Mouse (Mus musculus) stomach, embryonic 14.5 days (tissue): ENCODE measurements around the gene Stk40. TPM values are rescaled to one million over a fixed set of nuclear protein-coding genes. Genes with fewer than 3 reads are reported as not detected.
A peak's percentile ranks its signal among the peaks of the same experiment; 100 is the strongest.
"Not testable (repeated sequence)": the region's sequence is repeated elsewhere in the genome, so short reads cannot be mapped to it uniquely, and the experiment has no call there.

Source experiments
- ATAC-seq: fragments of 200-750 bp; cut with Nextera tagmentation; 2 replicates; pipeline ENCODE4 v1.8.0; 2017; ENCODE audit warnings: low read depth, moderate TSS enrichment; ENCODE audit not compliant: insufficient number of reproducible peaks, insufficient read depth, low FRiP score
- H3K27ac ChIP-seq: fragments of 300-500 bp; sonication (generic); 2 replicates; pipeline ENCODE4 v1.5.1; 2014; ENCODE audit warnings: mild to moderate bottlenecking, low read length, moderate library complexity, mixed read lengths
- H3K27me3 ChIP-seq: fragments of 300-500 bp; sonication (generic); 2 replicates; pipeline ENCODE4 v1.6.1; 2014; ENCODE audit warnings: low read length, control low read depth, mixed read lengths; ENCODE audit not compliant: control insufficient read depth, insufficient read depth
- H3K36me3 ChIP-seq: fragments of 300-500 bp; sonication (generic); 2 replicates; pipeline ENCODE4 v1.6.1; 2014; ENCODE audit warnings: mild to moderate bottlenecking, control low read depth, low read length, moderate library complexity, mixed read lengths; ENCODE audit not compliant: control insufficient read depth, insufficient read depth
- H3K4me1 ChIP-seq: fragments of 300-500 bp; sonication (generic); 2 replicates; pipeline ENCODE4 v1.6.1; 2014; ENCODE audit warnings: low read length, control low read depth, mixed read lengths; ENCODE audit not compliant: control insufficient read depth, insufficient read depth
- H3K4me2 ChIP-seq: fragments of 300-500 bp; sonication (generic); replicated peaks from 2 replicates; pipeline ENCODE4 v1.6.1; 2014; ENCODE audit warnings: low read depth, low read length, control low read depth
- H3K4me3 ChIP-seq: fragments of 300-500 bp; sonication (generic); 2 replicates; pipeline ENCODE4 v1.5.1; 2014; ENCODE audit warnings: low read depth, low read length, control low read depth
- H3K9ac ChIP-seq: fragments of 300-500 bp; sonication (generic); replicated peaks from 2 replicates; pipeline ENCODE4 v1.6.1; 2014; ENCODE audit warnings: low read depth, mild to moderate bottlenecking, control low read depth, low read length, moderate library complexity, mixed read lengths
- H3K9me3 ChIP-seq: fragments of 300-500 bp; sonication (generic); 2 replicates; pipeline ENCODE4 v1.6.1; 2016; ENCODE audit warnings: low read depth, low read length, control low read depth; ENCODE audit not compliant: control insufficient read depth
- WGBS: fragments of 180-500 bp; shearing (Covaris S2); extraction: QIAGEN DNeasy Blood & Tissue Kit; methylation state at CpG from one replicate; pipeline ENCODE4 v1.1.7; 2014; 5-methylcytosine and 5-hydroxymethylcytosine counted together
- polyA plus RNA-seq: library from polyadenylated mRNA; unstranded; fragments of >200 nt; fragmentation: Nextera tagmentation; extraction: Ambion mirVana; gene quantifications from 2 replicates; pipeline ENCODE4 v1.2.1, GENCODE M21; 2014

Stk40 gene
- polyA plus RNA-seq, 1 experiment from 2014 or later = 20.0 TPM

- Histone ChIP-seq H3K9me3 (no peaks in the 10 kb centered on the region), H3K4me1 (peaks cover 25% of the 10 kb centered on the region), H3K27ac (no peak overlapping the region), H3K36me3 (no peaks in the 10 kb centered on the region), H3K27me3 (no peaks in the 10 kb centered on the region), H3K4me2 (no peak overlapping the region), H3K9ac (no peak overlapping the region), H3K4me3 (no peak overlapping the region)
- WGBS = 71% methylated on average over 8 of the region's 8 CpGs
- no peak for ATAC-seq
Observed at GRCm38 (mm10) chr4:126159455-126159854, 55.7 kb downstream of the Stk40 start.

GRCm38 (mm10) chr4:126160981-126161380, 57.2 kb downstream of the Stk40 start:
- 91% methylated on average over 8 of the region's 8 CpGs for WGBS
- Histone ChIP-seq H3K36me3 (peaks cover 4% of the 10 kb centered on the region; the same call in 1 of the 2 replicates), H3K9me3 (no peaks in the 10 kb centered on the region)

GRCm38 (mm10) chr4:126161456-126161855, 57.7 kb downstream of the Stk40 start:
- H3K9ac ChIP-seq = no peak overlapping the region
- peaks cover 9% of the 10 kb centered on the region; the same call in 1 of the 2 replicates for H3K36me3 ChIP-seq
- no peaks in the 10 kb centered on the region for H3K9me3 ChIP-seq
- no peak overlapping the region for H3K4me2 ChIP-seq
- peaks cover 14% of the 10 kb centered on the region for H3K4me1 ChIP-seq
- H3K4me3 ChIP-seq = no peak overlapping the region
- H3K27me3 ChIP-seq = no peaks in the 10 kb centered on the region
- 90% methylated on average over 6 of the region's 6 CpGs for WGBS
- ATAC-seq = no peak
- no peak overlapping the region for H3K27ac ChIP-seq

More at GRCm38 (mm10) chr4:126160981-126161380, 57.2 kb downstream of the Stk40 start:
- no peak overlapping the region for H3K27ac ChIP-seq
- no peak overlapping the region for H3K9ac ChIP-seq
- no peaks in the 10 kb centered on the region for H3K27me3 ChIP-seq
- H3K4me1 ChIP-seq = peaks cover 14% of the 10 kb centered on the region
- no peak overlapping the region for H3K4me3 ChIP-seq
- no peak overlapping the region for H3K4me2 ChIP-seq
- no peak for ATAC-seq

GRCm38 (mm10) chr4:126161986-126162385, 58.2 kb downstream of the Stk40 start:
- Histone ChIP-seq H3K4me2 (peak overlapping the region; percentile 96), H3K27me3 (no peaks in the 10 kb centered on the region), H3K9me3 (no peaks in the 10 kb centered on the region), H3K27ac (peak overlapping the region; percentile 91; the same call in 1 of the 2 replicates), H3K36me3 (peaks cover 14% of the 10 kb centered on the region; the same call in 1 of the 2 replicates), H3K9ac (peak overlapping the region; percentile 86), H3K4me3 (peak overlapping the region; percentile 56), H3K4me1 (peaks cover 14% of the 10 kb centered on the region)
- 0 out of 2 replicates have a peak, but pooled peaks have one; percentile 2 for ATAC-seq
- 66% methylated on average over 9 of the region's 9 CpGs for WGBS

GRCm38 (mm10) chr4:126162544-126163066, 58.8 kb downstream of the Stk40 start:
- Histone ChIP-seq H3K27me3 (no peaks in the 10 kb centered on the region), H3K9me3 (no peaks in the 10 kb centered on the region), H3K4me3 (peak overlapping the region; percentile 56), H3K9ac (peak overlapping the region; percentile 86), H3K36me3 (peaks cover 17% of the 10 kb centered on the region; the same call in 1 of the 2 replicates), H3K27ac (peak overlapping the region; percentile 91), H3K4me1 (peaks cover 14% of the 10 kb centered on the region), H3K4me2 (peak overlapping the region; percentile 96)
- WGBS = under 1% methylated on average over 43 of the region's 44 CpGs
- peak; percentile 92 for ATAC-seq

- peak within 1 kb of the TSS; percentile 86 for H3K9ac ChIP-seq
- H3K4me2 ChIP-seq = peak within 1 kb of the TSS; percentile 96
- H3K27me3 ChIP-seq = no peaks in the 10 kb centered on the region
- 6% methylated on average over 22 of the region's 22 CpGs for WGBS
- peaks cover 14% of the 10 kb centered on the region for H3K4me1 ChIP-seq
- H3K4me3 ChIP-seq = peak within 1 kb of the TSS; percentile 56
- peaks cover 21% of the 10 kb centered on the region for H3K36me3 ChIP-seq
- H3K27ac ChIP-seq = peak within 1 kb of the TSS; percentile 91
- no peaks in the 10 kb centered on the region for H3K9me3 ChIP-seq
- peak; percentile 23 for ATAC-seq
Observed at GRCm38 (mm10) chr4:126163067-126163659, 59.4 kb downstream of the Stk40 start, which contains the start of gene Sh3d21. Gene Sh3d21, minus strand, starts transcription at chr4:126163491.

GRCm38 (mm10) chr4:126163685-126164084, 59.9 kb downstream of the Stk40 start:
- ATAC-seq = no peak
- Histone ChIP-seq H3K9ac (no peak overlapping the region), H3K27me3 (no peaks in the 10 kb centered on the region), H3K4me1 (peaks cover 14% of the 10 kb centered on the region), H3K36me3 (peaks cover 21% of the 10 kb centered on the region), H3K4me2 (peak overlapping the region; percentile 96; the same call in 1 of the 2 replicates), H3K27ac (peak overlapping the region; percentile 91; the same call in 1 of the 2 replicates), H3K9me3 (no peaks in the 10 kb centered on the region), H3K4me3 (peak overlapping the region; percentile 56; the same call in 1 of the 2 replicates)
- WGBS = 51% methylated on average over 4 of the region's 4 CpGs

GRCm38 (mm10) chr4:126165092-126165491, 61.3 kb downstream of the Stk40 start:
- not testable (repeated sequence) for H3K27ac ChIP-seq, H3K9me3 ChIP-seq, H3K4me2 ChIP-seq, H3K27me3 ChIP-seq, H3K9ac ChIP-seq, ATAC-seq, H3K4me3 ChIP-seq
- Histone ChIP-seq H3K36me3 (peaks cover 34% of the 10 kb centered on the region), H3K4me1 (peaks cover 14% of the 10 kb centered on the region)
- 72% methylated on average over 8 of the region's 10 CpGs for WGBS
